Mouse (Mus musculus) heart, adult 11 months (tissue): ENCODE results near the gene Ebi3.

Experiments
- DNase-seq: peaks from one replicate; pipeline ENCODE4 v3.0.0; 2022

Ebi3 gene

DNA sequence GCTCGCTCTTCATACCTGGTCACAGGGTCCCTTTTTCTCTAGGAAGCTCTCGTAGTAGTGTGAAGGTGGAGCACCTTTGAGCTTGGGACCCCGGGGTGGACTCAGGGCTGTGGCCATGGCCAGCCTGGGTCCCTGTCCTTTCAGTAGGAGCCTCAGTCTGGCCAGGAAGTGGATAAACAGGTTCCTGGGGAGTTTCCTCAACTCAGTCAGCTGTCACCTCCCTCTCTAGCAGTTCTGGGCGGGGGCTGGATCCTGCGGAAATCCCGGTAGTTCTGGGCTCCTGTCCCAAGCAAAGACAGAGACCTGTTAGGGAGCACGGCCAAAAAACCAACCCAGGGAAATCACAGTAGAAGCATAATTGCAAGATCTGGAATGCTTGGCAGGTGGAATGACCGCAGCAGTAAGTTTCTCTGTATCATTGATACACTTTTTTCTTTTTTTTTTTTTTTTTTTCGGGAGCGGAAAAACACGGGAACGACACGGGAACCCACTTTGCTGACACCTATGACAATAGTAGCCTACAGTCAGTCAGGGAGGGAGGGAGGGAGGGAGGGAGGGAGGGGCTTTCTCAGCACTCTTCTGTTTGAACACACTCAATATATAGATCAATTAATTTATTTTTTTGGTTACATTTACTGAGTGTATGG is 53.1 kb downstream of the Ebi3 start, which contains the start of the genes Stap2 and Mpnd:
Stap2 (minus strand) TSS at position 170 of the 647 bp plus-strand sequence.
Mpnd (plus strand) TSS at position 297 of the 647 bp plus-strand sequence.
- peak; percentile 98 for DNase-seq
